Mouse (Mus musculus): ENCODE results near the gene Slc6a20b. TPM values are rescaled to one million over a fixed set of nuclear protein-coding genes. Genes with fewer than 3 reads are reported as not detected.

Slc6a20b gene
- polyA plus RNA-seq (2017; shearing (Covaris generic)) = 0.16 TPM

GRCm38 (mm10) chr9:123632281-123632680 lies at the start of gene Slc6a20b:
Gene Slc6a20b (minus strand): TSS chr9:123632565.

GRCm38 (mm10) chr9:123678327-123679105 lies 46.2 kb upstream of the Slc6a20b start, which contains the start of the genes Ccr9 and Slc6a20a:
Gene Ccr9 (plus strand): TSS chr9:123678439.
Gene Slc6a20a (minus strand): TSS chr9:123678885.

Other genes starting within 250 kb of the Slc6a20b start
- 55.5 TPM for gene Limd1, start 153.9 kb downstream of the Slc6a20b start, polyA plus RNA-seq (2017; shearing (Covaris generic))
- 47.4 TPM for gene Sacm1l, start 102.8 kb downstream of the Slc6a20b start, polyA plus RNA-seq (2017; shearing (Covaris generic))
- 0.95 TPM for gene Ccr9, start 45.9 kb upstream of the Slc6a20b start, polyA plus RNA-seq (2017; shearing (Covaris generic))
- gene Slc6a20a, start 46.3 kb upstream of the Slc6a20b start, polyA plus RNA-seq (2017; shearing (Covaris generic)) = not detected
- 11.2 TPM for gene Lztfl1, start 85.1 kb upstream of the Slc6a20b start, polyA plus RNA-seq (2017; shearing (Covaris generic))
- 0.66 TPM for gene Cxcr6, start 173.9 kb upstream of the Slc6a20b start, polyA plus RNA-seq (2017; shearing (Covaris generic))
- 22.4 TPM for gene Fyco1, start 219.3 kb upstream of the Slc6a20b start, polyA plus RNA-seq (2017; shearing (Covaris generic))
- gene Xcr1, start 229.5 kb upstream of the Slc6a20b start, polyA plus RNA-seq (2017; shearing (Covaris generic)) = 0.15 TPM